Mouse (Mus musculus) forebrain, embryonic 14.5 days (tissue): ENCODE results near the gene Spata18. TPM values are rescaled to one million over a fixed set of nuclear protein-coding genes. Genes with fewer than 3 reads are reported as not detected.

Source experiments
- ATAC-seq: fragments of 200-750 bp; cut with Nextera tagmentation; 2 replicates; pipeline ENCODE4 v1.8.0; 2017; ENCODE audit warnings: mild to moderate bottlenecking, moderate library complexity
- DNase-seq: peaks from one replicate; pipeline ENCODE4 v3.0.0-alpha.2; 2015; ENCODE audit warnings: low spot score
- H3K27ac ChIP-seq: fragments of 300-500 bp; sonication (generic); 2 replicates; pipeline ENCODE4 v1.5.1; 2014; ENCODE audit warnings: low read depth, mild to moderate bottlenecking, control low read depth, low read length, moderate library complexity
- H3K27me3 ChIP-seq: fragments of 300-500 bp; sonication (generic); replicated peaks from 2 replicates; pipeline ENCODE4 v1.6.1; 2014; ENCODE audit warnings: low read length, control low read depth, mixed read lengths; ENCODE audit not compliant: control insufficient read depth, insufficient read depth
- H3K36me3 ChIP-seq: fragments of 300-500 bp; sonication (generic); 2 replicates; pipeline ENCODE4 v1.6.1; 2014; ENCODE audit warnings: low read length, control low read depth; ENCODE audit not compliant: control insufficient read depth, insufficient read depth
- H3K4me1 ChIP-seq: fragments of 300-500 bp; sonication (generic); 2 replicates; pipeline ENCODE4 v1.6.1; 2014; ENCODE audit warnings: antibody characterized with exemption, low read length, control low read depth; ENCODE audit not compliant: control insufficient read depth, insufficient read depth
- H3K4me2 ChIP-seq: fragments of 300-500 bp; sonication (generic); 2 replicates; pipeline ENCODE4 v1.6.1; 2014; ENCODE audit warnings: mild to moderate bottlenecking, control low read depth, low read length
- H3K4me3 ChIP-seq: fragments of 300-500 bp; sonication (generic); 2 replicates; pipeline ENCODE4 v1.5.1; 2014; ENCODE audit warnings: low read depth, low read length, control low read depth
- H3K9ac ChIP-seq: fragments of 300-500 bp; sonication (generic); 2 replicates; pipeline ENCODE4 v1.6.1; 2014; ENCODE audit warnings: mild to moderate bottlenecking, low read length, control low read depth, moderate library complexity
- H3K9me3 ChIP-seq: fragments of 300-500 bp; sonication (generic); replicated peaks from 2 replicates; pipeline ENCODE4 v1.6.1; 2016; ENCODE audit warnings: low read length, control low read depth, mixed read lengths; ENCODE audit not compliant: control insufficient read depth
- WGBS: fragments of 180-500 bp; shearing (Covaris S2); extraction: QIAGEN DNeasy Blood & Tissue Kit; methylation state at CpG from one replicate; pipeline ENCODE4 v1.1.7; 2014; 5-methylcytosine and 5-hydroxymethylcytosine counted together
- polyA plus RNA-seq: library from polyadenylated mRNA; unstranded; fragments of >200 nt; fragmentation: Nextera tagmentation; extraction: Ambion mirVana; gene quantifications from 2 replicates; pipeline ENCODE4 v1.2.1, GENCODE M21; 2014

Spata18 gene
- polyA plus RNA-seq, 1 experiment from 2014 or later, result 0.83 TPM

DNA sequence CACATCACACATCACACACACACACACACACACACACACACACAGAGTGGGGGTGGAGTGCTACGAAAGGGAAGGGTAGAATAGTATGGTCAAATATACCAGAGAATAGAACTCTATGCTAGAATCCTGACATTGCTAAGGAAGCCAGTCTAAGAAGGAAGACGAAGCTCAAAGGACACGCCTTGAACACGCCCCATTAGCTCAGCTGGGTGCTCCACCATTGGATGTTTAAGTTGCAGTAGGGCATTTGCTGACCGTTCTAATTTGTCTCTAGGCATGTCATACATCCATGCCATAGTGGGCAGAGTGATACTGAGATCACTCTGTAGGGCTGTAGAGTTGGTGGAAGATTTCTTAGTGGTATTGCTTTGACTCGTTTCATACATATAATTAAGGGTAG, 32.0 kb downstream of the Spata18 start:
- Histone ChIP-seq H3K4me1 (no peaks in the 10 kb centered on the region), H3K4me2 (no peak overlapping the region), H3K4me3 (no peak overlapping the region), H3K27ac (no peak overlapping the region), H3K9me3 (no peaks in the 10 kb centered on the region), H3K27me3 (no peaks in the 10 kb centered on the region), H3K36me3 (no peaks in the 10 kb centered on the region), H3K9ac (no peak overlapping the region)
- 80% methylated on average over 6 of the region's 6 CpGs for WGBS
- no peak for ATAC-seq
- DNase-seq, result no peak

DNA sequence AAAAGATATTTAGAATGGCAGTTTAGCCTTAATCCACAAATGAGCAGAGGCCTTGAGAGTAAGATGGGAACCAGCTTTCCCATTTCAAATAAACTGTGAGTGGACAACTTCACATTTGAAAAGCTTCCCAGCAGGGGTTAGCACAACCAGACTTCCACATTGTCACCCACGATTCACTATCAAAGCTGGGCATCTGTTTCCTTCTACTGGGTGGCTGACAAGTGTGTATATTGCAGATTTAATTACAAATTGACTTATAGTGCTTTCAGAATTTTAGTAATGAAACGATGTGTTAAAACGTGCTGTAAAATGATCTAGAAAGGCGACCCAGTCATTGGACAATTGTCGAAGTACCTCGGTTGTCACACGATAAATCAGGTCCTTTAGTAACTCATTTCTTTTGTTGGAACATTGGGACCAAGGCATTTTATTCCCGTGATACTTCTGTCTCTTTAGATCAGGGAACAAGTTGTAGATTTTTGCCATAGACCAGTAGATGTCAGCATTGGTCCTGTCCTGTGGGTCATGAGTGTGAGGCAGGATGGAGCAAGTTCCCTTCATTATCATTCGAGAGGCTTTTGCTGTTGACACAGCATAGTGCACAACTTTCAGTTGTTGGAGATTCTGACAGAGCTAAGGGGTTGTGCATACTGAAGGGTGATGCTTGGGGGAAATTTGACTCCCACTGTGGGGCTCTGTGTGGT, 32.7 kb downstream of the Spata18 start:
- Histone ChIP-seq H3K4me2 (no peak overlapping the region), H3K9ac (no peak overlapping the region), H3K4me1 (no peaks in the 10 kb centered on the region), H3K27ac (no peak overlapping the region), H3K27me3 (no peaks in the 10 kb centered on the region), H3K36me3 (no peaks in the 10 kb centered on the region), H3K4me3 (no peak overlapping the region), H3K9me3 (no peaks in the 10 kb centered on the region)
- ATAC-seq (no peak), DNase-seq (peak; percentile 33)
- 56% methylated on average over 9 of the region's 9 CpGs for WGBS

DNA sequence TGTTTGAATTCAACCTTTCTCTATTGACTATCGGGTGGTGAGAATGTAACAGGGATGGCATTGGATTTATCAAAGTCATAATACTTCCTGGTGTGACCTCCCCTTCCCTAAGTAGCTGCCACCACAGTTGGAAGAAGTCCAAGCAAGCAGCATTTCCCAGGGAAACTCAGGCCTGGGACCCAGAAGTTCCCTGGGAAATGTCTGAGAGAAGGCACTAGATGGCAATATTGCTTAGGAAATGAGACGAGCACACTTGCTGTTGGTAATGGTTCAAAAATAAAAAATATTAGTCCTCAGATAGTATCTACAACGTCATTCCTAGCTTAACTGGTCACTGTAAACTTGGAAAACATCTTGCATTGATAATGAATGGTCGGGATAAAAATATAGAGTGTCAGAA, 35.0 kb downstream of the Spata18 start:
- DNase-seq (peak; percentile 78), ATAC-seq (peak; percentile 40; the same call in 1 of the 2 replicates)
- no peaks in the 10 kb centered on the region for H3K9me3 ChIP-seq
- 31% methylated on average over 4 of the region's 4 CpGs for WGBS
- no peak overlapping the region for H3K4me3 ChIP-seq
- no peaks in the 10 kb centered on the region for H3K36me3 ChIP-seq
- H3K27ac ChIP-seq, result no peak overlapping the region
- no peak overlapping the region for H3K4me2 ChIP-seq
- no peak overlapping the region for H3K9ac ChIP-seq
- H3K27me3 ChIP-seq, result no peaks in the 10 kb centered on the region
- H3K4me1 ChIP-seq, result no peaks in the 10 kb centered on the region

DNA sequence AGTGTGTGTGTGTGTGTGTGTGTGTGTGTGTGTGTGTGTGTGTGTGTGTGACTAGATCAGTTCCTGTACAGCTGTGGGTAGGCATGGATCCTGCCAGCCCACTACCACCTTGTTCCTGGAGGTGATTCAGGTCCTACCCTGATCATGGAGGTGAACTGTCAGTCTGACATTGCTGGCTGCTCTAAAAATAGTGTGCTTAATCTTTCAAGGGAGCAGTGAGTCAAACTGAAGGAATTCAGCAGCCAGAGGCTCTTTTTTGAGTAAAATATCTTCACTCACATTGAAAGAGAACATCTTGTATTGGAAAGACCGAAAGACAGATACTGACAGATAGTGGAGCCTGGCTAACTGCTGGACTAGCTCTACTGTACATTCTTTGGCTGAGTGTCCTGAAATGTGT, 37.4 kb downstream of the Spata18 start:
- no peak for DNase-seq
- H3K4me3 ChIP-seq, result no peak overlapping the region
- H3K4me1 ChIP-seq, result no peaks in the 10 kb centered on the region
- H3K27ac ChIP-seq, result no peak overlapping the region
- no peaks in the 10 kb centered on the region for H3K36me3 ChIP-seq
- no peaks in the 10 kb centered on the region for H3K27me3 ChIP-seq
- no peak overlapping the region for H3K9ac ChIP-seq
- no peak overlapping the region for H3K4me2 ChIP-seq
- 85% methylated on average over 1 of the region's 1 CpGs for WGBS
- H3K9me3 ChIP-seq, result no peaks in the 10 kb centered on the region
- ATAC-seq, result no peak

DNA sequence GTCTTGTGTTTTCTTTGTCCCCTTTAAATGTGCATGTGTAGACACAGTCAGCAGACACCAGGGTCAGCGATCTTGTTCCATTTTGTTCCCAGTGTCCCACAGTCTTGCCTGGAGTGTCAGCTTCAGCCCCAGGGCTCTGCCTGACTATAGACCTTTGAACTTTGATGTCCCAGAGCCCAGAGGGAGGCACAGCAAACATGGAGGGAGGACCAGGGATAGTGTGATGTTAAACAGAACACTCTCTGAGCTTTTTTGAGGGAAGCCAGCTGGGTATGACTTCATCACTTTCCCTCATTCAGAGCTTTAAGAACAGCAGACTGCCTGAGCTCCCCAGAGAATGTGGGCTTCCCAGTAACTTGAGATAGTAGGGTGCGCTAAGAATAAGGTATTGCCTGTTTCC, 39.0 kb downstream of the Spata18 start:
- ATAC-seq (no peak), DNase-seq (no peak)
- WGBS, result 70% methylated on average over 2 of the region's 2 CpGs
- Histone ChIP-seq H3K36me3 (no peaks in the 10 kb centered on the region), H3K27ac (no peak overlapping the region), H3K27me3 (no peaks in the 10 kb centered on the region), H3K4me3 (no peak overlapping the region), H3K9ac (no peak overlapping the region), H3K4me1 (no peaks in the 10 kb centered on the region), H3K4me2 (no peak overlapping the region), H3K9me3 (no peaks in the 10 kb centered on the region)

DNA sequence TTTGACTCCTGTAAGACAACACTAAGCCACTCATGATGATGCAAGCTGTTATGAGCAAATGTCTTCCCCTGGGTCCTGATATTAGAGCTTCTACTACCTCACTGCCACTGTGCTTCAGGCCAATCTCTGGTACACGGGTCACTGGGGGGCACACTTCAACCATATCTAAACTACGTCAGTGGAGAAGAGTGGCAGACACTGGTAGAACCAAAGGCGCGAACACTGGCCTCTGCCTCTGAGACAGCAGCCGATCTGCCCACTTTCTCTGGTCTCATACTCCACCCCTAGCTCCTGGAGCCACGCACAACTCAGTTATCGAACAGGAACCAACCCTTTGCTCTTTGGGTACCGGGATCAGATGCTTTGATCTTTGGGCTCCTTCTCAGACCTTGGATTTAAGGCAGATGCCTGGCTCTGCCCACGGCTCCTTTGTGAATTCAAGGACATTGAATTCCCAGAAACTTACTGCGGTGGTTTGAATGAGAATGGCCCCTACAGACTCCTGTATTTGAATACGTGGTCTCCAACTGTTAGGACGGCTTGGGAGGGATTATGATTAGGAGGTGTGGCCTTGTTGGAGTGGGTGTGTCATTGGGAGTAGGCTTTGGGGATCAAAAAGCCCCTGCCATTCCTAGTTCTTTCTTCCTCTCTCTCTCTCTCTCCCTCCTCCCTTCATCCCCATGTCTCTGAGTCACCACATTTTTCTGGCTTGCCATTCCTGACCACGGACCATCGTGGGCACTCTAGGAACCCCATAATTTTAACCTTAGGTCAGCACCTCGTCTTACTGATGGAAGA, 40.7 kb downstream of the Spata18 start:
- H3K27me3 ChIP-seq, result no peaks in the 10 kb centered on the region
- no peak for DNase-seq
- no peaks in the 10 kb centered on the region for H3K9me3 ChIP-seq
- 28% methylated on average over 15 of the region's 15 CpGs for WGBS
- H3K9ac ChIP-seq, result no peak overlapping the region
- ATAC-seq, result no peak
- H3K36me3 ChIP-seq, result no peaks in the 10 kb centered on the region
- no peaks in the 10 kb centered on the region for H3K4me1 ChIP-seq
- no peak overlapping the region for H3K4me3 ChIP-seq
- H3K4me2 ChIP-seq, result no peak overlapping the region
- no peak overlapping the region for H3K27ac ChIP-seq

DNA sequence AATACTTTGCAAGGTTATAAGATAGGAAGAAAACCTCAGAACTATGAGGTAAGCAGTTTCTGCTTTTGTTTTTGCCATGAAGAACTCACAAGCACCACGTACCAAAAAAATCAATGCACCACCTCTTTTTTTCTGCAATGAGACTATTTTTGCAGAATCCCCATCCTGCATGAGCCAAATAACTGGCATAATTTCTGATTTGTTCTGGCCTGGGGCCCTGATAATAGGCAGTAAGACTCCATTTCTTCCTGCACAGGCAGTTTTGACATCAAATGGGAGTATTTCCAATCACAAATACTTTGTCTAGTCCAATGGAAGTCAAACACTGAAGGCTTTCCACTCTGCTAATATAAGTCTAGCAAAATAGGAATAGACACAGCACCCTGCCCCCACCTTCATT, 42.6 kb downstream of the Spata18 start:
- Histone ChIP-seq H3K4me3 (no peak overlapping the region), H3K9me3 (no peaks in the 10 kb centered on the region), H3K4me2 (no peak overlapping the region), H3K27me3 (no peaks in the 10 kb centered on the region), H3K9ac (no peak overlapping the region), H3K4me1 (no peaks in the 10 kb centered on the region), H3K27ac (no peak overlapping the region), H3K36me3 (no peaks in the 10 kb centered on the region)
- DNase-seq (peak; percentile 6), ATAC-seq (no peak)
- 76% methylated on average over 1 of the region's 1 CpGs for WGBS

DNA sequence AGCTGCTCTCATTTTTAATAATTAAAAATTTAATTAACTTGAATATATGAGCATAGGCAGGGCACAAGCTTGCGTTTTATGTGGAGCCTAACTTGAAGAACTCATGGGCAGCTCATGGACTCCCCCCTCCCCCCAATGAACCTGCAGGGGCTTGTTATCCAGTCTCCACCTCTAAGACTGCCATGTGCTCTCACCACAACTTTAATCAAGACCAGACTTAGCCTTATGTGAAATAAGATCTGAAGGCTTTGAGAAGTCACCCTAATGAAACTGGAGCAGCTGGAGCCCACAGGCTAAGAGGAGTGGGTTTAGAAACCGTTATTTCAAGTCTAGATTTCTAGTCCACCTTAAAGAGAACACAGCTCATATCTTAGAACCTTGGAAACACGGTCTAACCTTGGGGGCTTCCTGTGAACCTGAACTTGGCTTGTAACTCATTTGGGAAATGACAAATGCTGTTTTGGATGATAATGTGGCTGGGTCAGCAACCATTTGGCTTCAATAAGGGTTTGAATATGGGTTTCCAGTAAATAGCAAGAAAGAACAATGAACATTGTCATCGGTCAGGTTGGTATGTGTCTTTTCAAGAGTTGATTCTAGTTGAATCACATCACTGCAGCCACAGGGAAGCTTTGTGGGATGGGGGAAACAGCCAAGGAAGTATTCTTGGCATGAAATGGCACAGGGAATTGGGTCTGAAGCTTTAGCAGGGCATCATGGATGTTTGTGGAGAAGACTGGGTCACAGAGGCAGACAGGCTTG, 43.3 kb downstream of the Spata18 start:
- no peaks in the 10 kb centered on the region for H3K4me1 ChIP-seq
- H3K9me3 ChIP-seq, result no peaks in the 10 kb centered on the region
- no peak overlapping the region for H3K4me2 ChIP-seq
- WGBS, result 73% methylated on average over 4 of the region's 4 CpGs
- H3K36me3 ChIP-seq, result no peaks in the 10 kb centered on the region
- H3K4me3 ChIP-seq, result no peak overlapping the region
- no peak overlapping the region for H3K27ac ChIP-seq
- H3K27me3 ChIP-seq, result no peaks in the 10 kb centered on the region
- no peak for ATAC-seq
- no peak for DNase-seq
- no peak overlapping the region for H3K9ac ChIP-seq
